Mouse (Mus musculus): ENCODE data around the gene Gtdc1. TPM values are rescaled to one million over a fixed set of nuclear protein-coding genes. Genes with fewer than 3 reads are reported as not detected.

Gene Gtdc1
- polyA plus RNA-seq, 1 experiment from 2014 or later: 5.7 TPM

DNA sequence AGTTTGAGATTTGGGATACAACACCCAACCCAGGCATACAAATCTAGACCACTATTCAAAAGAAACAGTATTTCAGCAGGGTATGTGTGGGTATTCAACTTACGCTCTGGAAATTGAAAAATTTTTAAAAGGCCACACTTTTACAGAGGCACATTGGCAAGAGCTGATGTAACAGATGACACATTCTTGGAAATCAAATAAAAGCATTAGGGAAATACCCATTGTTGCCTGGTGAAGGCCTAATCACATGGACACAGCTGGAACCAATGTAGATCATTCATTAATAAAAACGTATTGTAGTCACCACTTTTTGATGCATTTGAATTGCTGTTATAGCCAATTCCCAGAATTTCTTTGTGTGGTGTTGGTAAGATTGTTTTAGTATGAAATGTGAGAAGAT lies 73.0 kb downstream of the Gtdc1 start:
- TF ChIP-seq CTCF (IDR thresholded peaks at IDR 0.05; ENCODE audit: low read depth): no peak
- WGBS: 84% methylated on average over 2 of the region's 2 CpGs
- no peaks in the 10 kb centered on the region for H3K9me3 ChIP-seq (ENCODE audit: control insufficient read depth)

DNA sequence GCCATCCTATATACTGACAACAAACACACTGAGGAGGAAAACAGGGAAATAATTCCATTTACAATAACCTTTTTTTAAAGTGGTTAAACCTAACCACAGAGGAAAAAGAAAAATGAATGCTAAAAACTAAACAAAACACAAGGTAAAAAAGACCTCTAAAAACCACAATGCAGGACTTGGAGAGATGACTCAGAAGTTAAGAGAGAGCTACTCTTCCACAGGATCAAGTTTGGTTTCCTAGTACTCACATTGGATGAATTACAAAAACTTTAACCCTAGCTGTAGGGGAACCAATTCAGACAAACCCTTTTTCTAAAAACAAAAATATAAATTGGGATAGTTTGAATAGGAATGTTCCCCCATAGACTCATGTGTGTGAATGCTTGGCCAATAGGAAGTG lies 77.8 kb downstream of the Gtdc1 start:
- Histone ChIP-seq H3K9me3 (ENCODE audit: control insufficient read depth) (no peaks in the 10 kb centered on the region), H3K27me3 (replicated peaks; ENCODE audit: control insufficient read depth, insufficient read depth, low read length) (no peaks in the 10 kb centered on the region), H3K4me1 (replicated peaks; ENCODE audit: control insufficient read depth, insufficient read depth, low read length) (no peaks in the 10 kb centered on the region), H3K4me3 (ENCODE audit: low read depth, low read length) (no peak overlapping the region), H3K4me2 (replicated peaks; ENCODE audit: low read depth) (no peak overlapping the region), H3K36me3 (ENCODE audit: control insufficient read depth, insufficient read depth) (no peaks in the 10 kb centered on the region), H3K9ac (ENCODE audit: low read depth, low read length) (no peak overlapping the region), H3K27ac (ENCODE audit: low read depth, low read length) (no peak overlapping the region)
- no peak for TF ChIP-seq CTCF (IDR thresholded peaks at IDR 0.05; ENCODE audit: low read depth)
- no peak for ATAC-seq

More for the DNA sequence above, 73.0 kb downstream of the Gtdc1 start:
- Histone ChIP-seq H3K9ac (ENCODE audit: low read depth, low read length) (no peak overlapping the region), H3K36me3 (ENCODE audit: control insufficient read depth, insufficient read depth) (no peaks in the 10 kb centered on the region), H3K4me1 (replicated peaks; ENCODE audit: control insufficient read depth, insufficient read depth, low read length) (no peaks in the 10 kb centered on the region), H3K4me3 (ENCODE audit: low read depth, low read length) (no peak overlapping the region), H3K27me3 (replicated peaks; ENCODE audit: control insufficient read depth, insufficient read depth, low read length) (no peaks in the 10 kb centered on the region), H3K4me2 (replicated peaks; ENCODE audit: low read depth) (no peak overlapping the region), H3K27ac (ENCODE audit: low read depth, low read length) (no peak overlapping the region)
- ATAC-seq: no peak

DNA sequence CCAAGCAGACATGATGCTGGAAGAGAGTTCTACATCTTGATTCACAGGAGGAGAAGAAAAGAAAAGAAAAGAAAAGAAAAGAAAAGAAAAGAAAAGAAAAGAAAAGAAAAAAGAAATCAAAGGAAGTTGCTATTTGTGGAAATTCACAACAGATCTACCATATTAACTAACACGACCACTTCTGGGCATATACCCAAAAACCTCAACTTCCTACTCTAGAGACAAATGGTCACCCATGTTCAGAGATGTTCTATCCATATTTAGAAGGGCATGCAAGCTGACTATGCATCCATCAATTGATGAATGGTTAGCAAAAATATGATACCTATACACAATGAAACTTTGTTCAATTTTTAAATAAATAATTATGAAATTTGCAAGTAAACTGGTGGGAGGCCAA lies 79.3 kb downstream of the Gtdc1 start:
- WGBS: 66% methylated on average over 1 of the region's 1 CpGs
- no peak for ATAC-seq
- Histone ChIP-seq H3K4me1 (replicated peaks; ENCODE audit: control insufficient read depth, insufficient read depth, low read length) (no peaks in the 10 kb centered on the region), H3K27me3 (replicated peaks; ENCODE audit: control insufficient read depth, insufficient read depth, low read length) (no peaks in the 10 kb centered on the region), H3K9me3 (ENCODE audit: control insufficient read depth) (no peaks in the 10 kb centered on the region), H3K4me2 (replicated peaks; ENCODE audit: low read depth) (no peak overlapping the region), H3K9ac (ENCODE audit: low read depth, low read length) (no peak overlapping the region), H3K4me3 (ENCODE audit: low read depth, low read length) (no peak overlapping the region), H3K27ac (ENCODE audit: low read depth, low read length) (no peak overlapping the region), H3K36me3 (ENCODE audit: control insufficient read depth, insufficient read depth) (no peaks in the 10 kb centered on the region)
- TF ChIP-seq CTCF (IDR thresholded peaks at IDR 0.05; ENCODE audit: low read depth): no peak

DNA sequence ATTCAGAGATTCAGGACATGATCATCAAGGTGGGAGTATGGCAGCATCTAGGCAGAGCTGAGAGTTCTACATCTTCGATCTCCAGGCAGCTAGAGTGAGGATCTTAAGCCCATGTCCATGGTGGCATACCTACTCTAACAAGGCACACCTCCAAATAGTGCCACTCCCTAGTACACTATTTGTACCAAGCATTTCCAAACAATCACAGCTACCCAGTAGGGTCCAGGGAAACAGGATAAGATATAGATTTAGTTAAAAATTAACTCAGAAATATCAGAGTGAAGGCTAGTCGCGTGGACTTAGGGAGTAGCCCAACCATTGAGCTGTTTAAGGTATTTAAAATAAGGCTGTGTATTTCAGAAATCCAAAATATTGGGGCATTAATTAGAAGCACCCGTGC lies 82.0 kb downstream of the Gtdc1 start:
- H3K4me1 ChIP-seq (replicated peaks; ENCODE audit: control insufficient read depth, insufficient read depth, low read length): no peaks in the 10 kb centered on the region
- H3K4me3 ChIP-seq (ENCODE audit: low read depth, low read length): no peak overlapping the region
- no peak overlapping the region for H3K27ac ChIP-seq (ENCODE audit: low read depth, low read length)
- H3K4me2 ChIP-seq (replicated peaks; ENCODE audit: low read depth): no peak overlapping the region
- 54% methylated on average over 4 of the region's 4 CpGs for WGBS
- no peak overlapping the region for H3K9ac ChIP-seq (ENCODE audit: low read depth, low read length)
- no peaks in the 10 kb centered on the region for H3K36me3 ChIP-seq (ENCODE audit: control insufficient read depth, insufficient read depth)
- H3K27me3 ChIP-seq (replicated peaks; ENCODE audit: control insufficient read depth, insufficient read depth, low read length): no peaks in the 10 kb centered on the region
- no peaks in the 10 kb centered on the region for H3K9me3 ChIP-seq (ENCODE audit: control insufficient read depth)
- no peak; the same call in 1 of the 2 replicates for ATAC-seq
- no peak for TF ChIP-seq CTCF (IDR thresholded peaks at IDR 0.05; ENCODE audit: low read depth)

DNA sequence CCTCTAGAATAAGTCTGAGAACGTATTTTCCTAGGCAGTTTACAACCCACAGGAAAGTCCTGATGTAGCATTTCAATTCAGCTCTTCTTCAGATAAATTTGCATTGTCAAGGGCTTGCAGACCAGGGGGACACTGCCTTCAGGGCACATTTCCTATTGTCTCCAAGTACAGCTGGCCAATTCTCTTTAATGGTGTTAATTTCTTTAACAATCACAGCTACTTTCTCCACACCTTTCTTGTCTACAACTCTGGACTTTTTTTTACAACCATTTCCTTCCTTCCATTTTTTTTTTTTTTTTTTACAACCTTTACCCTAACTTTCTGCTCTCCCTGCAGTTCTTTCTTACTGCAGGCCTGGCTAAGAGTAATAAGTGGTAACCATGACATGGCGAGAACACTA lies 97.7 kb downstream of the Gtdc1 start:
- no peak for ATAC-seq
- Histone ChIP-seq H3K27me3 (replicated peaks; ENCODE audit: control insufficient read depth, insufficient read depth, low read length) (no peaks in the 10 kb centered on the region), H3K9ac (ENCODE audit: low read depth, low read length) (no peak overlapping the region), H3K27ac (ENCODE audit: low read depth, low read length) (no peak overlapping the region), H3K9me3 (ENCODE audit: control insufficient read depth) (no peaks in the 10 kb centered on the region), H3K4me2 (replicated peaks; ENCODE audit: low read depth) (no peak overlapping the region), H3K36me3 (ENCODE audit: control insufficient read depth, insufficient read depth) (no peaks in the 10 kb centered on the region), H3K4me3 (ENCODE audit: low read depth, low read length) (no peak overlapping the region), H3K4me1 (replicated peaks; ENCODE audit: control insufficient read depth, insufficient read depth, low read length) (no peaks in the 10 kb centered on the region)
- TF ChIP-seq CTCF (IDR thresholded peaks at IDR 0.05; ENCODE audit: low read depth): no peak
- WGBS: 54% methylated on average over 2 of the region's 2 CpGs

DNA sequence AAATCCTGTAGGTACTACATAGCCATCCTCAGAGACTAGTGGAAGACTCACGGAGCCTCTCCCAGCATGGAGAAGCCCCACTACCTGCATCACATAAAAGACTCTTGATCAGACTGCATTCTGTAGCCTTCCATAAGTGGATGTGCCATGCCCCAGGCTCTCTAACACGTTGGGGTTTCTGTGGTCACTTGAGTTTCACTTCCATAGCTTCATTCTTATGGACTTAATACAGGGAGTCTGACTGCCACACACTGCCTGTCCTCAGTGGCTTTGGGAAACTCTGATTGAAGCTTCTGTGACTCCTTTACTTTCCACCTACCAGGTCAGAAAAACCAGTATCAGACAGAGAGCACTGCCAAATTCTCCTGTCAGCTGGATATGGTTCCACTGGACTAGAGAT lies 98.1 kb downstream of the Gtdc1 start:
- Histone ChIP-seq H3K27me3 (replicated peaks; ENCODE audit: control insufficient read depth, insufficient read depth, low read length) (no peaks in the 10 kb centered on the region), H3K9ac (ENCODE audit: low read depth, low read length) (no peak overlapping the region), H3K9me3 (ENCODE audit: control insufficient read depth) (no peaks in the 10 kb centered on the region), H3K4me2 (replicated peaks; ENCODE audit: low read depth) (no peak overlapping the region), H3K27ac (ENCODE audit: low read depth, low read length) (no peak overlapping the region), H3K4me3 (ENCODE audit: low read depth, low read length) (no peak overlapping the region), H3K36me3 (ENCODE audit: control insufficient read depth, insufficient read depth) (no peaks in the 10 kb centered on the region), H3K4me1 (replicated peaks; ENCODE audit: control insufficient read depth, insufficient read depth, low read length) (no peaks in the 10 kb centered on the region)
- ATAC-seq: no peak
- 87% methylated on average over 2 of the region's 2 CpGs for WGBS
- no peak for TF ChIP-seq CTCF (IDR thresholded peaks at IDR 0.05; ENCODE audit: low read depth)

DNA sequence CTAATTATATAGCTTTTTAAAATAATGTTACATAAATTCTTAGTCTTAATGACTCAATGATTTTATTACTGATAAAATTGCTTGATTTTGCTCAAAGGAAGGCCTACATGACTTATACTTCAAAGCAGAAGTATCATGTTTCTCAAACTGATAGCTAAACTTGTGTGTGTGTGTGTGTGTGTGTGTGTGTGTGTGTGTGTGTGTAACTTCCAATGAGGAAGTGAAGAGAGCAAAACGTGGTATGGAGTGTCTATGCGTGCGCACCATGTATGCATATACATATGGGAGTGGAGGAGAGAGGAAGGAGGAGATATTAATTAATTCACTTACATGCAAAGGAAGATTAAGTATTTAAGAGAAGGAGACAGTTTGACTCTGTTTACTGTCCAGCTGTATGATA lies 100.8 kb downstream of the Gtdc1 start:
- H3K9ac ChIP-seq (ENCODE audit: low read depth, low read length): no peak overlapping the region
- H3K4me2 ChIP-seq (replicated peaks; ENCODE audit: low read depth): no peak overlapping the region
- ATAC-seq: no peak

More for the DNA sequence above, 100.8 kb downstream of the Gtdc1 start:
- Histone ChIP-seq H3K9me3 (ENCODE audit: control insufficient read depth) (no peaks in the 10 kb centered on the region), H3K4me3 (ENCODE audit: low read depth, low read length) (no peak overlapping the region), H3K4me1 (replicated peaks; ENCODE audit: control insufficient read depth, insufficient read depth, low read length) (no peaks in the 10 kb centered on the region), H3K27ac (ENCODE audit: low read depth, low read length) (no peak overlapping the region), H3K36me3 (ENCODE audit: control insufficient read depth, insufficient read depth) (no peaks in the 10 kb centered on the region), H3K27me3 (replicated peaks; ENCODE audit: control insufficient read depth, insufficient read depth, low read length) (no peaks in the 10 kb centered on the region)
- 88% methylated on average over 3 of the region's 3 CpGs for WGBS
- no peak for TF ChIP-seq CTCF (IDR thresholded peaks at IDR 0.05; ENCODE audit: low read depth)

Measured in intestine, postnatal 0 days (tissue).